Comparison of ENCODE assay signal across 1 mouse cellular context in genomic region chr5:31202933-31203332, GRCm38 (mm10).
TF ChIP-seq lines count a peak whose summit lies in the region.

No protein-coding gene starts in this region.

TF ChIP-seq in MEL, 35 proteins besides CTCF, POLR2A, EP300 and RAD21:
- TF ChIP-seq MYB (IDR thresholded peaks at IDR 0.05; ENCODE audit: low read depth, low read length) (no peak), MXI1 (IDR thresholded peaks at IDR 0.05; ENCODE audit: low read depth, low read length) (no peak), CHD2 (IDR thresholded peaks at IDR 0.05; ENCODE audit: low read length) (no peak), ZMIZ1 (IDR thresholded peaks at IDR 0.05; ENCODE audit: low read depth, low read length) (no peak), GATA1 (IDR thresholded peaks at IDR 0.05; ENCODE audit: low read depth, low read length) (no peak), ZKSCAN1 (IDR thresholded peaks at IDR 0.05; ENCODE audit: low read depth, low read length) (no peak)
